Mouse (Mus musculus): ENCODE measurements around the gene Bmp2k. TPM values are rescaled to one million over a fixed set of nuclear protein-coding genes. Genes with fewer than 3 reads are reported as not detected.

Bmp2k gene
- polyA plus RNA-seq, 1 experiment from 2014 or later = 8.3 TPM

GRCm38 (mm10) chr5:97055511-97056068 is 58.1 kb downstream of the Bmp2k start:
- no peak overlapping the region for H3K4me2 ChIP-seq (ENCODE audit: low read length)
- no peaks in the 10 kb centered on the region for H3K27me3 ChIP-seq (ENCODE audit: control insufficient read depth, insufficient read depth, low read length)
- no peak overlapping the region for H3K9ac ChIP-seq (ENCODE audit: low read length)
- H3K9me3 ChIP-seq (ENCODE audit: control insufficient read depth, low read length) = no peaks in the 10 kb centered on the region
- H3K4me1 ChIP-seq (ENCODE audit: control insufficient read depth in 2 of 2, insufficient read depth in 2 of 2, low read length in 2 of 2) = no peaks in the 10 kb centered on the region
- no peak overlapping the region for H3K27ac ChIP-seq (replicated peaks in 1 of 2; ENCODE audit: control insufficient read depth in 1 of 2, insufficient read depth in 1 of 2, low read depth in 2 of 2, low read length in 2 of 2)
- 19% methylated on average over 1 of the region's 1 CpGs for WGBS
- H3K4me3 ChIP-seq (ENCODE audit: control insufficient read depth in 1 of 2, insufficient read depth in 1 of 2, low read depth in 1 of 2, low read length in 2 of 2) = no peak overlapping the region
- ATAC-seq (ENCODE audit: insufficient number of reproducible peaks, insufficient read depth, low FRiP score, low read depth) = no peak
- peaks cover 30% of the 10 kb centered on the region for H3K36me3 ChIP-seq (ENCODE audit: control insufficient read depth, insufficient read depth, low read length)

GRCm38 (mm10) chr5:97056359-97056758 is 58.9 kb downstream of the Bmp2k start:
- H3K27ac ChIP-seq (replicated peaks in 1 of 2; ENCODE audit: control insufficient read depth in 1 of 2, insufficient read depth in 1 of 2, low read depth in 2 of 2, low read length in 2 of 2) = no peak overlapping the region
- ATAC-seq (ENCODE audit: insufficient number of reproducible peaks, insufficient read depth, low FRiP score, low read depth) = no peak
- H3K36me3 ChIP-seq (ENCODE audit: control insufficient read depth, insufficient read depth, low read length) = peaks cover 30% of the 10 kb centered on the region
- no peak overlapping the region for H3K4me2 ChIP-seq (ENCODE audit: low read length)
- H3K9me3 ChIP-seq (ENCODE audit: control insufficient read depth, low read length) = no peaks in the 10 kb centered on the region
- H3K4me3 ChIP-seq (ENCODE audit: control insufficient read depth in 1 of 2, insufficient read depth in 1 of 2, low read depth in 1 of 2, low read length in 2 of 2) = no peak overlapping the region
- WGBS = 85% methylated on average over 3 of the region's 3 CpGs
- 0 out of 4 replicates have a peak, but pooled peaks cover 0 to 2% of the 10 kb centered on the region in 2 experiments for H3K4me1 ChIP-seq (ENCODE audit: control insufficient read depth in 2 of 2, insufficient read depth in 2 of 2, low read length in 2 of 2)
- H3K27me3 ChIP-seq (ENCODE audit: control insufficient read depth, insufficient read depth, low read length) = no peaks in the 10 kb centered on the region
- no peak overlapping the region for H3K9ac ChIP-seq (ENCODE audit: low read length)

GRCm38 (mm10) chr5:97056791-97057450 is 59.4 kb downstream of the Bmp2k start:
- Histone ChIP-seq H3K9me3 (ENCODE audit: control insufficient read depth, low read length) (no peaks in the 10 kb centered on the region), H3K9ac (ENCODE audit: low read length) (no peak overlapping the region), H3K27ac (replicated peaks in 1 of 2; ENCODE audit: control insufficient read depth in 1 of 2, insufficient read depth in 1 of 2, low read depth in 2 of 2, low read length in 2 of 2) (no peak overlapping the region), H3K4me2 (ENCODE audit: low read length) (no peak overlapping the region), H3K36me3 (ENCODE audit: control insufficient read depth, insufficient read depth, low read length) (peaks cover 33% of the 10 kb centered on the region), H3K27me3 (ENCODE audit: control insufficient read depth, insufficient read depth, low read length) (no peaks in the 10 kb centered on the region), H3K4me3 (ENCODE audit: control insufficient read depth in 1 of 2, insufficient read depth in 1 of 2, low read depth in 1 of 2, low read length in 2 of 2) (no peak overlapping the region), H3K4me1 (ENCODE audit: control insufficient read depth in 2 of 2, insufficient read depth in 2 of 2, low read length in 2 of 2) (0 out of 4 replicates have a peak, but pooled peaks cover 0 to 2% of the 10 kb centered on the region in 2 experiments)
- ATAC-seq (ENCODE audit: insufficient number of reproducible peaks, insufficient read depth, low FRiP score, low read depth) = no peak
- WGBS = 85% methylated on average over 12 of the region's 12 CpGs

GRCm38 (mm10) chr5:97060864-97061263 is 63.4 kb downstream of the Bmp2k start:
- 62% methylated on average over 3 of the region's 3 CpGs for whole genome bisulfite sequencing
- no peak overlapping the region for H3K27ac ChIP-seq (replicated peaks in 1 of 2; ENCODE audit: control insufficient read depth in 1 of 2, insufficient read depth in 1 of 2, low read depth in 2 of 2, low read length in 2 of 2)
- peaks cover 8 to 9% of the 10 kb centered on the region in 2 experiments; a peak in 2 of 4 replicates for H3K4me1 ChIP-seq (ENCODE audit: control insufficient read depth in 2 of 2, insufficient read depth in 2 of 2, low read length in 2 of 2)
- no peak overlapping the region for H3K4me3 ChIP-seq (ENCODE audit: control insufficient read depth in 1 of 2, insufficient read depth in 1 of 2, low read depth in 1 of 2, low read length in 2 of 2)
- no peak for ATAC-seq (ENCODE audit: insufficient number of reproducible peaks, insufficient read depth, low FRiP score, low read depth)
- no peaks in the 10 kb centered on the region for H3K27me3 ChIP-seq (ENCODE audit: control insufficient read depth, insufficient read depth, low read length)
- peaks cover 33% of the 10 kb centered on the region for H3K36me3 ChIP-seq (ENCODE audit: control insufficient read depth, insufficient read depth, low read length)
- no peak overlapping the region for H3K9ac ChIP-seq (ENCODE audit: low read length)
- no peaks in the 10 kb centered on the region for H3K9me3 ChIP-seq (ENCODE audit: control insufficient read depth, low read length)
- H3K4me2 ChIP-seq (ENCODE audit: low read length) = no peak overlapping the region

DNA sequence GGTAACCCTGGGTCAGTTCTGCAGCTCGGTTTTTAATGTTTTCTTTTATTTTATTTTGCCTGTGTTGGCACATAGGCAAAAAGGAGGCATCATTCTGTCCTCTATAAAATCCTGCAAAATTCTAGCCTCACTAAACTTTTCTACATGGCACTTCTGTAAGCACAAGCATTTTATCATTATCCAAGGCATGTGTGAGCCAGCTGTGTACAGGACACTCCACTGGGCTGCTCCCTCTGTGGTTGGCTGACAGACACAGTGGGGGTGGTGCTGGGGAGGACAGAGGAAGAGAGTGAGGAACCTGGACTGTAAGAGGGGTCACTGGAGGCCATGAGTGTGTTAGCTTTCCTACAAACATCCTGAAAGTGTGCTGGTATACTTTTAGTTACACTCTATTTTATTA is 64.6 kb downstream of the Bmp2k start:
- H3K9me3 ChIP-seq (ENCODE audit: control insufficient read depth, low read length) = no peaks in the 10 kb centered on the region
- H3K4me2 ChIP-seq (ENCODE audit: low read length) = no peak overlapping the region
- H3K27ac ChIP-seq (replicated peaks in 1 of 2; ENCODE audit: control insufficient read depth in 1 of 2, insufficient read depth in 1 of 2, low read depth in 2 of 2, low read length in 2 of 2) = no peak overlapping the region
- H3K4me1 ChIP-seq (ENCODE audit: control insufficient read depth in 2 of 2, insufficient read depth in 2 of 2, low read length in 2 of 2) = peaks cover 8 to 9% of the 10 kb centered on the region in 2 experiments; a peak in 2 of 4 replicates
- H3K27me3 ChIP-seq (ENCODE audit: control insufficient read depth, insufficient read depth, low read length) = no peaks in the 10 kb centered on the region
- no peak overlapping the region for H3K4me3 ChIP-seq (ENCODE audit: control insufficient read depth in 1 of 2, insufficient read depth in 1 of 2, low read depth in 1 of 2, low read length in 2 of 2)
- ATAC-seq (ENCODE audit: insufficient number of reproducible peaks, insufficient read depth, low FRiP score, low read depth) = no peak
- no peak overlapping the region for H3K9ac ChIP-seq (ENCODE audit: low read length)
- WGBS = 58% methylated on average over 1 of the region's 1 CpGs
- H3K36me3 ChIP-seq (ENCODE audit: control insufficient read depth, insufficient read depth, low read length) = peaks cover 28% of the 10 kb centered on the region

GRCm38 (mm10) chr5:97065746-97066145 is 68.3 kb downstream of the Bmp2k start:
- no peak for ATAC-seq (ENCODE audit: insufficient number of reproducible peaks, insufficient read depth, low FRiP score, low read depth)
- H3K4me3 ChIP-seq (ENCODE audit: control insufficient read depth in 1 of 2, insufficient read depth in 1 of 2, low read depth in 1 of 2, low read length in 2 of 2) = no peak overlapping the region
- no peaks in the 10 kb centered on the region for H3K27me3 ChIP-seq (ENCODE audit: control insufficient read depth, insufficient read depth, low read length)
- no peak overlapping the region for H3K9ac ChIP-seq (ENCODE audit: low read length)
- no peak overlapping the region for H3K4me2 ChIP-seq (ENCODE audit: low read length)
- 89% methylated on average over 4 of the region's 4 CpGs for WGBS
- H3K9me3 ChIP-seq (ENCODE audit: control insufficient read depth, low read length) = no peaks in the 10 kb centered on the region
- H3K36me3 ChIP-seq (ENCODE audit: control insufficient read depth, insufficient read depth, low read length) = peaks cover 41% of the 10 kb centered on the region
- H3K27ac ChIP-seq (replicated peaks in 1 of 2; ENCODE audit: control insufficient read depth in 1 of 2, insufficient read depth in 1 of 2, low read depth in 2 of 2, low read length in 2 of 2) = no peak overlapping the region
- H3K4me1 ChIP-seq (ENCODE audit: control insufficient read depth in 2 of 2, insufficient read depth in 2 of 2, low read length in 2 of 2) = peaks cover 8 to 9% of the 10 kb centered on the region in 2 experiments; a peak in 2 of 4 replicates

DNA sequence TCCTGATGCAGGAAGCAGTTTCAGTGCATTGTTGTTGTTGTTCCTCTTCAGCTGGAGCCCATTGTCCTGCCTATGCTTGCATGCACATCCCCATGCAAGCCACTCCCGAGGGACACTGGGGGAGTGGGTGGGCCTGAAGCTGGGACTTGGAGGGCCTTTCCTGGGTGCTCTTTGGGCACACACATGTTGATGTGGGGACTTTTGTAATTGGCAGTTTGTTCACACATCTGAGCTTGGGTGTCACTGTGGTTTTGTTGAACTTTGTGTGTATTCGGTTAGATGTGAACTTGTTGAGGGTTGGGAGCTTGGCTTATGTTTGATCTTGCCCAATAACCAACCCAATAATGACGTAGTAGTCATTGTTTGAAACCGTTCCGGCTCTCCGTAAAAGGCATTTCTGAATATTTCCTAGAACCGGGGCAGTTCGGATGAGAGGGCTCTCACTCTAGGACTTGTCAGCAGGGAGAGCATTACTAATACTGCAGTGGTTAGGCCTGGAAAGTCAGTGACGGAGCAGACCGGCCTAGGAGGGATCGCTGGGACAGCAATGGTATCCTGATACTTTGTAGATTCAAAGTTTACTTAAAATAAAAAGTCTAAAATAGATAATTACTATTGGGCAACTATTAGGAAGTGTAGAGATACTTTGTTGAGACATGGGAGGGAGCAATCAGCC is 78.1 kb downstream of the Bmp2k start:
- Histone ChIP-seq H3K4me2 (ENCODE audit: low read length) (no peak overlapping the region), H3K27me3 (ENCODE audit: control insufficient read depth, insufficient read depth, low read length) (no peaks in the 10 kb centered on the region), H3K4me3 (ENCODE audit: control insufficient read depth in 1 of 2, insufficient read depth in 1 of 2, low read depth in 1 of 2, low read length in 2 of 2) (no peak overlapping the region), H3K36me3 (ENCODE audit: control insufficient read depth, insufficient read depth, low read length) (peaks cover 4% of the 10 kb centered on the region), H3K27ac (replicated peaks in 1 of 2; ENCODE audit: control insufficient read depth in 1 of 2, insufficient read depth in 1 of 2, low read depth in 2 of 2, low read length in 2 of 2) (no peak overlapping the region), H3K9me3 (ENCODE audit: control insufficient read depth, low read length) (no peaks in the 10 kb centered on the region), H3K9ac (ENCODE audit: low read length) (no peak overlapping the region), H3K4me1 (ENCODE audit: control insufficient read depth in 2 of 2, insufficient read depth in 2 of 2, low read length in 2 of 2) (peaks cover 0 to 7% of the 10 kb centered on the region in 2 experiments; a peak in 2 of 4 replicates)
- WGBS = 91% methylated on average over 11 of the region's 11 CpGs
- no peak for ATAC-seq (ENCODE audit: insufficient number of reproducible peaks, insufficient read depth, low FRiP score, low read depth)
